Mouse (Mus musculus): ENCODE results near the gene Frmd4a. TPM values are rescaled to one million over a fixed set of nuclear protein-coding genes. Genes with fewer than 3 reads are reported as not detected.

The Frmd4a gene
- 7.2 TPM in 2 replicates for polyA plus RNA-seq (2021; fragmentation: Nextera tagmentation)
- long read RNA-seq, experiment 1, full-length matches to known transcripts = 3 of 41 reads
- long read RNA-seq, experiment 1, partial matches to known transcripts = 12 of 41 reads
- long read RNA-seq, experiment 1, other reads (novel, unspliced or antisense) = 26 of 41 reads
- long read RNA-seq, experiment 2, partial matches to known transcripts = 11 of 17 reads
- long read RNA-seq, experiment 2, other reads (novel, unspliced or antisense) = 5 of 17 reads

DNA sequence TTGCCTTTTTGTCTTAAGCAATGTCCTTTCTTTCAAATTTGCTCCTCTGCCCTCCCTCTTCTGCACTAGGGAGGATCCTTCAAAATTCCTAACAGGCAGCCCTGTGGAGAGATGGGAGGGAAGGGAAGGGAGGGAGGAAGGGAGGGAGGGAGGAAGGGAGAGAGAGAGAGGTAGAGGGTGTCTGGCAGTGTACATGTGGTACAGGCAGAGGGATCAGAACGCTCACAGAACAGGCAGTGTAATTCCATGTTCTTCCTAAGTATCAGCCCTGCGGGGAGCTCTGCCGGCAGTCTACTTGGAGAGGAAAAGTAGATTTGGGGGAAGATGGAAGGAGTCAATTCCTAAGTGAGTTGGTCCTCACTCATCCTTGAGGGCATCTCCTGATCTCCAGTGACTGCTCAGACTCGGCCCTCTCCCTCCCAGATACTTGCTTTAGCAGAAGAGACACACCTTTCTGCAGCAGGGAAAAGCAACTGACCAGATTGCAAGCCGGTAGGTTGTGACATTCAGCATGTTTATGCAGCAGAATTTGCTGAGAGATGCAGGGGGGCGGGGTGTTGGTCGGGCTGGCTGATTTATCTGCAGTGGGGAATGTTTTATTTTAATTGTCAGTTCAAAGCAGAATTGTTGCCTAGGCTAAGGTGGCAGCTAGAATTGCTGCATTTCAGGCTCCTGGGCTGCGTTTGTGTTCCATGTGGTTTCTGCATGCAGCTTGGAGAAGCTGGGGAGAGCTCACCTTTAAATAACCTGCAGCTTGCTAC is at the start of gene Frmd4a:
Frmd4a (plus strand) TSS at position 190 of the 761 bp plus-strand sequence.

GRCm38 (mm10) chr2:4651500-4652285 is 634.2 kb downstream of the Frmd4a start, which contains the start of gene Prpf18:
Prpf18 (minus strand) TSS chr2:4652113.

